Mouse (Mus musculus) testis, adult 10 weeks (tissue): ENCODE measurements around the gene Ly6g6e. TPM values are rescaled to one million over a fixed set of nuclear protein-coding genes. Genes with fewer than 3 reads are reported as not detected.

Experiments
- polyA plus RNA-seq: library from polyadenylated mRNA; stranded (reverse); fragments of 350-450 nt; fragmentation: Illumina TruSeq; extraction: RNeasy Lipid Tissue Mini Kit (QIAGEN cat#74804); gene quantifications from one replicate; pipeline ENCODE4 v1.2.3, GENCODE M21; 2014; ENCODE audit warnings: low read depth, low replicate concordance

Ly6g6e gene
- polyA plus RNA-seq, 1 experiment from 2014 or later = not detected

Other genes starting within 250 kb of the Ly6g6e start
- 8.2 TPM for gene Stk19, start 240.0 kb upstream of the Ly6g6e start, polyA plus RNA-seq
- gene Dxo, start 239.9 kb upstream of the Ly6g6e start, polyA plus RNA-seq = 5.8 TPM
- gene Skiv2l, start 226.7 kb upstream of the Ly6g6e start, polyA plus RNA-seq = 7.9 TPM
- gene Nelfe, start 226.5 kb upstream of the Ly6g6e start, polyA plus RNA-seq = 10.0 TPM
- 0.43 TPM for gene Cfb, start 214.4 kb upstream of the Ly6g6e start, polyA plus RNA-seq
- gene Zbtb12, start 197.4 kb upstream of the Ly6g6e start, polyA plus RNA-seq = 0.18 TPM
- 0.08 TPM for gene Gm20547, start 194.9 kb upstream of the Ly6g6e start, polyA plus RNA-seq
- gene C2, start 178.6 kb upstream of the Ly6g6e start, polyA plus RNA-seq = 6.5 TPM
- 25.4 TPM for gene Ehmt2, start 178.4 kb upstream of the Ly6g6e start, polyA plus RNA-seq
- gene Slc44a4, start 162.4 kb upstream of the Ly6g6e start, polyA plus RNA-seq = not detected
- gene Neu1, start 145.6 kb upstream of the Ly6g6e start, polyA plus RNA-seq = 0.41 TPM
- 0.56 TPM for gene Hspa1b, start 117.7 kb upstream of the Ly6g6e start, polyA plus RNA-seq
- not detected for gene Gm20481, start 107.0 kb upstream of the Ly6g6e start, polyA plus RNA-seq
- 0.57 TPM for gene Hspa1a, start 104.7 kb upstream of the Ly6g6e start, polyA plus RNA-seq
- 215 TPM for gene Hspa1l, start 104.2 kb upstream of the Ly6g6e start, polyA plus RNA-seq
- gene Lsm2, start 95.0 kb upstream of the Ly6g6e start, polyA plus RNA-seq = 115 TPM
- gene Vars, start 75.9 kb upstream of the Ly6g6e start, polyA plus RNA-seq = 53.6 TPM
- gene Vwa7, start 60.3 kb upstream of the Ly6g6e start, polyA plus RNA-seq = 0.15 TPM
- gene Sapcd1, start 48.9 kb upstream of the Ly6g6e start, polyA plus RNA-seq = not detected
- 8.7 TPM for gene Msh5, start 30.2 kb upstream of the Ly6g6e start, polyA plus RNA-seq
- gene Clic1, start 26.9 kb upstream of the Ly6g6e start, polyA plus RNA-seq = 10.5 TPM
- 0.56 TPM for gene Ddah2, start 17.9 kb upstream of the Ly6g6e start, polyA plus RNA-seq
- gene Ly6g6c, start 11.5 kb upstream of the Ly6g6e start, polyA plus RNA-seq = 19.3 TPM
- gene Mpig6b, start 10.7 kb upstream of the Ly6g6e start, polyA plus RNA-seq = 1.5 TPM
- not detected for gene Ly6g6d, start 1.2 kb downstream of the Ly6g6e start, polyA plus RNA-seq
- gene Ly6g6f, start 8.7 kb downstream of the Ly6g6e start, polyA plus RNA-seq = not detected
- 8.2 TPM for gene Abhd16a, start 12.4 kb downstream of the Ly6g6e start, polyA plus RNA-seq
- gene Ly6g5c, start 31.4 kb downstream of the Ly6g6e start, polyA plus RNA-seq = not detected
- gene Ly6g5b, start 38.5 kb downstream of the Ly6g6e start, polyA plus RNA-seq = not detected
- gene Gpank1, start 44.6 kb downstream of the Ly6g6e start, polyA plus RNA-seq = 8.7 TPM
- 948 TPM for gene Csnk2b, start 45.2 kb downstream of the Ly6g6e start, polyA plus RNA-seq
- gene D17H6S53E, start 49.5 kb downstream of the Ly6g6e start, polyA plus RNA-seq = 0.28 TPM
- gene Apom, start 55.1 kb downstream of the Ly6g6e start, polyA plus RNA-seq = not detected
- 44.2 TPM for gene Bag6, start 58.3 kb downstream of the Ly6g6e start, polyA plus RNA-seq
- gene Prrc2a, start 88.0 kb downstream of the Ly6g6e start, polyA plus RNA-seq = 14.1 TPM
- gene Aif1, start 99.2 kb downstream of the Ly6g6e start, polyA plus RNA-seq = 379 TPM
- not detected for gene Lst1, start 111.5 kb downstream of the Ly6g6e start, polyA plus RNA-seq
- gene Ltb, start 117.5 kb downstream of the Ly6g6e start, polyA plus RNA-seq = not detected
- gene Tnf, start 125.1 kb downstream of the Ly6g6e start, polyA plus RNA-seq = not detected
- gene Lta, start 128.4 kb downstream of the Ly6g6e start, polyA plus RNA-seq = not detected
- not detected for gene Gm16181, start 143.9 kb downstream of the Ly6g6e start, polyA plus RNA-seq
- gene Atp6v1g2, start 156.8 kb downstream of the Ly6g6e start, polyA plus RNA-seq = 10.2 TPM
- gene Nfkbil1, start 158.9 kb downstream of the Ly6g6e start, polyA plus RNA-seq = 0.56 TPM
- gene Ddx39b, start 164.8 kb downstream of the Ly6g6e start, polyA plus RNA-seq = 7.1 TPM
- gene H2-D1, start 185.8 kb downstream of the Ly6g6e start, polyA plus RNA-seq = 2.8 TPM
- gene H2-Q1, start 243.5 kb downstream of the Ly6g6e start, polyA plus RNA-seq = 0.08 TPM